Mouse (Mus musculus): ENCODE results near the gene Bmp8a. TPM values are rescaled to one million over a fixed set of nuclear protein-coding genes. Genes with fewer than 3 reads are reported as not detected.

Gene Bmp8a
- polyA plus RNA-seq, 1 experiment = 0.14 TPM

DNA sequence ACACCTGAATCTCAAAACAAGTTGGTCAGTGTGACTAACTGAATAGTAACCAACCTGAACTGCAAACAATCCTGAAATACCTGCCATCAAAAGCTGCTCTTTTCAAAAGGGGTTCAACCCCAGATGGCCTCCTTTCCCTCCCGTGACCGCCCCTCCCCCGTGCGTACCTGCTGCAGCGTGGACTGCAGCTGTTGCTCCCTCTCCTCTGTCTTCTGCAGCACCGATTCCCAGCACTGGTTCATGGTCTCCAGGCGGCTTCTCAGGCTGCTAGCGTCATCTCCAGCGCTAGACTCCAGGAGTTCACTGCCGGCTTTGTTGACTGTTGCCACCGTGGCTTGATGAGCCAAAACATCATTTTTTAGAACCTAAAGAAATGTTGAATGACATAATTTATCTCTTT, 38.5 kb upstream of the Bmp8a start:
- Histone ChIP-seq H3K27me3 (ENCODE audit: control insufficient read depth, insufficient read depth, insufficient read length) (no peaks in the 10 kb centered on the region), H3K4me3 (ENCODE audit: insufficient read depth, poor library complexity, severe bottlenecking) (no peak overlapping the region), H3ac (ENCODE audit: control insufficient read depth, insufficient read length, low read depth) (no peak overlapping the region), H3K79me2 (ENCODE audit: control insufficient read depth, insufficient read depth) (no peaks in the 10 kb centered on the region), H3K36me3 (ENCODE audit: control insufficient read depth, insufficient read depth) (peaks cover 98% of the 10 kb centered on the region), H3K79me3 (ENCODE audit: low read depth) (no peaks in the 10 kb centered on the region)
- no peak for TF ChIP-seq CEBPB (IDR thresholded peaks at IDR 0.05; ENCODE audit: low read depth)
- TF ChIP-seq USF1 (IDR thresholded peaks at IDR 0.05; ENCODE audit: low read depth) = no peak
- no peak for TF ChIP-seq MAX (IDR thresholded peaks at IDR 0.05)
- TF ChIP-seq CTCF (IDR thresholded peaks at IDR 0.05; ENCODE audit: control insufficient read depth, insufficient read depth, insufficient read length) = no peak
- TF ChIP-seq MYOD1 (IDR thresholded peaks at IDR 0.05; ENCODE audit: control insufficient read depth, insufficient read length, low read depth) = no peak
- TF ChIP-seq FOSL1 (IDR thresholded peaks at IDR 0.05; ENCODE audit: insufficient read depth, low read length, poor library complexity, severe bottlenecking) = no peak
- no peak for TF ChIP-seq MYOG (IDR thresholded peaks at IDR 0.05; ENCODE audit: control insufficient read depth, extremely low read depth, insufficient read length)

DNA sequence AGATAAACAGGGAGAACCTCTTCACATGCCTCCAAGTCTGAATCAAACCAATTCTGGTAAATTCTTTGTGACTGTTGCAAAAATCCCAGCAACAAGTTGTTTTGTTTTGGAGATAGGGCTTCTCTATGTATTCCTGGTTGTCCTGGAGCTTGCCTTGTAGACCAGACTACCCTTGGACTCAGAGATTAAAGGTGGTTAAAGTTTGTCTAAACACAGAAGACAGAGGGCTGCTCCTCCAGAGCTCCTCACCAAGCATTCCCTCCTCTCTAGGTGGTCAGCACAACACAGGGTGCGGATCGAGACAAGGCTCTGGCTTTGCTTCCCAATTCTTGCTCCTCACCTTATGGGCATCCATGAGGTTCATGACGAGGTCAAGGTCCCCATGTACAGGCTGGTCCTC, 33.0 kb upstream of the Bmp8a start:
- no peak for TF ChIP-seq CEBPB (IDR thresholded peaks at IDR 0.05; ENCODE audit: low read depth)
- TF ChIP-seq USF1 (IDR thresholded peaks at IDR 0.05; ENCODE audit: low read depth) = no peak
- no peak for TF ChIP-seq MAX (IDR thresholded peaks at IDR 0.05)
- TF ChIP-seq MYOG (IDR thresholded peaks at IDR 0.05; ENCODE audit: control insufficient read depth, extremely low read depth, insufficient read length) = no peak
- TF ChIP-seq FOSL1 (IDR thresholded peaks at IDR 0.05; ENCODE audit: insufficient read depth, low read length, poor library complexity, severe bottlenecking) = no peak
- no peak for TF ChIP-seq CTCF (IDR thresholded peaks at IDR 0.05; ENCODE audit: control insufficient read depth, insufficient read depth, insufficient read length)
- TF ChIP-seq MYOD1 (IDR thresholded peaks at IDR 0.05; ENCODE audit: control insufficient read depth, insufficient read length, low read depth) = no peak
- peaks cover 98% of the 10 kb centered on the region for H3K36me3 ChIP-seq (ENCODE audit: control insufficient read depth, insufficient read depth)
- no peaks in the 10 kb centered on the region for H3K79me3 ChIP-seq (ENCODE audit: low read depth)
- no peak overlapping the region for H3ac ChIP-seq (ENCODE audit: control insufficient read depth, insufficient read length, low read depth)
- H3K79me2 ChIP-seq (ENCODE audit: control insufficient read depth, insufficient read depth) = no peaks in the 10 kb centered on the region
- H3K4me3 ChIP-seq (ENCODE audit: insufficient read depth, poor library complexity, severe bottlenecking) = no peak overlapping the region
- no peaks in the 10 kb centered on the region for H3K27me3 ChIP-seq (ENCODE audit: control insufficient read depth, insufficient read depth, insufficient read length)

DNA sequence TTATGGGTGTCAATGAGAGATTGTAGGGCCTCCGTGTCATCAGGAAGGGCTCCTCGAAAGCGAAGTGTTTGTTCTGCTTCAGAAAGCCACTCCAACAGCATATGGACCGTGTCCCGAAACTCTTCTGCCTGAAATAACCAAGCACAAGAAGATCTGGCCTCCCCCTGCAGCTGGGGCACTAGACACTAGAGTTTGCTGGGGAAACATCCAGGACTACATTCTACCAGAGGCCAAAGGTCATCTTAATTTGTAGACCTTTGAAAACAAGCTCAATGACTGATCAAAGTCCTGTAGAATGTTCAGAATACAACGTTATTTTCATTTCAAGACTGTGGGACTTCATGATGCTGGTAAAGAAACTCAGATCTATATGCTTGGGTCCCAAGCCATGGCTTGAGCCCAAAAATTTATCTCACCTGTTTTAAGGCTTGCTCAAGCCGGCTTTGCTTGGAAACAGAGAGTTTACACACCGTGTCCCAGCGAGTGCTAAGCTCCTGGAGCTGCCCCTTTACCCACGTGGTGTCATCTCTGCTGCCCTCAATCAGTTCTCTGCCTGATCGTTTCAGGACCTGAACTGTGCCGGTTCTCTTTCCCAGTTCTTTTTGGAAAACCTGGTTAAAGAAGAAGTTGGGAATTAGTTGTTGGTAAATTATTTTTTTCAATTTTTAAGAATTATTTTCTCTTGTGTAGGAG, 31.4 kb upstream of the Bmp8a start:
- TF ChIP-seq CTCF (IDR thresholded peaks at IDR 0.05; ENCODE audit: control insufficient read depth, insufficient read depth, insufficient read length) (no peak), FOSL1 (IDR thresholded peaks at IDR 0.05; ENCODE audit: insufficient read depth, low read length, poor library complexity, severe bottlenecking) (no peak), CEBPB (IDR thresholded peaks at IDR 0.05; ENCODE audit: low read depth) (no peak), MYOG (IDR thresholded peaks at IDR 0.05; ENCODE audit: control insufficient read depth, extremely low read depth, insufficient read length) (no peak), USF1 (IDR thresholded peaks at IDR 0.05; ENCODE audit: low read depth) (no peak), MAX (IDR thresholded peaks at IDR 0.05) (no peak), MYOD1 (IDR thresholded peaks at IDR 0.05; ENCODE audit: control insufficient read depth, insufficient read length, low read depth) (no peak)
- Histone ChIP-seq H3K36me3 (ENCODE audit: control insufficient read depth, insufficient read depth) (peaks cover 99% of the 10 kb centered on the region), H3K79me2 (ENCODE audit: control insufficient read depth, insufficient read depth) (no peaks in the 10 kb centered on the region), H3ac (ENCODE audit: control insufficient read depth, insufficient read length, low read depth) (no peak overlapping the region), H3K79me3 (ENCODE audit: low read depth) (no peaks in the 10 kb centered on the region), H3K27me3 (ENCODE audit: control insufficient read depth, insufficient read depth, insufficient read length) (no peaks in the 10 kb centered on the region), H3K4me3 (ENCODE audit: insufficient read depth, poor library complexity, severe bottlenecking) (no peak overlapping the region)

DNA sequence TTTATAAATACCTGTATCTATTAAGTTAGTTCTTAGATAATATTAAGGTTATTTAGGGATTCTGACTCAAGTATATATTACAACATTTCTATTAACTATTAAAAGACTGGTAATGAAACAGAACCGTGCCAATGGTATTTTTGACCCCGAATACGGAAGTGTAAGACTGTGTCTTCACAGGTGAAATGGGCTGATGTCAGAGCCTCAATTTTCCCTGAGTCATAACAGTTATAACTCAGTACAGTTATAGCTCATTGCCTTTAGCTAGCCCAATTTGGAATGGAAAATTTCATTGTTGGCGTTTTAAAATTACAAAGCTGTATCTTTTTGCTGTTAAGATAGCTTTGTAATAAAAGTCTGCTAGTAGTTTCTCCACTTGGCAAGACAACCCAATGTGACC, 20.5 kb upstream of the Bmp8a start:
- TF ChIP-seq MAX (IDR thresholded peaks at IDR 0.05) (no peak), CTCF (IDR thresholded peaks at IDR 0.05; ENCODE audit: control insufficient read depth, insufficient read depth, insufficient read length) (no peak), FOSL1 (IDR thresholded peaks at IDR 0.05; ENCODE audit: insufficient read depth, low read length, poor library complexity, severe bottlenecking) (no peak), MYOG (IDR thresholded peaks at IDR 0.05; ENCODE audit: control insufficient read depth, extremely low read depth, insufficient read length) (no peak), CEBPB (IDR thresholded peaks at IDR 0.05; ENCODE audit: low read depth) (no peak), USF1 (IDR thresholded peaks at IDR 0.05; ENCODE audit: low read depth) (no peak), MYOD1 (IDR thresholded peaks at IDR 0.05; ENCODE audit: control insufficient read depth, insufficient read length, low read depth) (no peak)
- Histone ChIP-seq H3K4me3 (ENCODE audit: insufficient read depth, poor library complexity, severe bottlenecking) (no peak overlapping the region), H3ac (ENCODE audit: control insufficient read depth, insufficient read length, low read depth) (no peak overlapping the region), H3K27me3 (ENCODE audit: control insufficient read depth, insufficient read depth, insufficient read length) (no peaks in the 10 kb centered on the region), H3K36me3 (ENCODE audit: control insufficient read depth, insufficient read depth) (peaks cover 93% of the 10 kb centered on the region), H3K79me3 (ENCODE audit: low read depth) (no peaks in the 10 kb centered on the region), H3K79me2 (ENCODE audit: control insufficient read depth, insufficient read depth) (no peaks in the 10 kb centered on the region)

DNA sequence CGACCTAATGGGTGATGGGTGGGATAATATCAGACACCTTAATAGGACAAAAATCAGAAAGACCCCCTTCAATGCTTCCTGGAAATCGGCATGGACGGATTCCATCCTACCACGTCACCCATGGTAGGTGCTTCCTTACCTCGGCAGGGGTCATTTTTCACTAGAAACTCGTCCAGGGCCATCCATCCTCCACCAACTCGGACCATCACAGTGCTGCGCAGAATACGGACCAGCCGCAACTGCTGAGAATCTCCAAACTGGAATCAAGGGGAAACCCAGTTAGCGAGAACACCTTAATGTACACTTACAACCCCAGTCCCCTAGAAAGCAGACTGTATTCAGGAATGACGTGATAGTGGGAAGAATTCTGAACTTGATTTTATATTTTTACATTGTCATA, 17.7 kb upstream of the Bmp8a start:
- no peak for TF ChIP-seq MYOG (IDR thresholded peaks at IDR 0.05; ENCODE audit: control insufficient read depth, extremely low read depth, insufficient read length)
- TF ChIP-seq MAX (IDR thresholded peaks at IDR 0.05) = no peak
- no peaks in the 10 kb centered on the region for H3K27me3 ChIP-seq (ENCODE audit: control insufficient read depth, insufficient read depth, insufficient read length)
- H3K36me3 ChIP-seq (ENCODE audit: control insufficient read depth, insufficient read depth) = peaks cover 94% of the 10 kb centered on the region

DNA sequence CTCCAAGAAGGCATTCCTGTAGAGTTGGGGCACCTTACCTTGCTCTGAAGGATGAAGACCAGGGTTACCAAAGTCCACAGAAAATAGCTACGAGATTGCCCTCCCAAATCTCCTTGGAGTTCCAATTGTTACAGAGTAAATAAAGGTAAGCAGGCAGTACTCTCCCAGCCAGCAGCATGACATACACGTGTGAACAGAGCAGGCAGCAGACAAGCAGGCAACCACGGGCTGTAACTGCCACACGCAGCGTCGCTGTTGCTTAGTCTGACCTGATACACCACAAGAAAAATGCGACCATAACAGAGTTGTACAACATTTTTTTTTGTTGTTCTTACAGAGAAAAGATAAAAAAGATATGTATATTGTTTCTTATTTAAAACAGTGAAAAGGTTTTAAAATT, 15.6 kb upstream of the Bmp8a start:
- Histone ChIP-seq H3K4me3 (ENCODE audit: insufficient read depth, poor library complexity, severe bottlenecking) (no peak overlapping the region), H3K79me3 (ENCODE audit: low read depth) (no peaks in the 10 kb centered on the region), H3K36me3 (ENCODE audit: control insufficient read depth, insufficient read depth) (peaks cover 93% of the 10 kb centered on the region), H3K79me2 (ENCODE audit: control insufficient read depth, insufficient read depth) (no peaks in the 10 kb centered on the region), H3K27me3 (ENCODE audit: control insufficient read depth, insufficient read depth, insufficient read length) (no peaks in the 10 kb centered on the region), H3ac (ENCODE audit: control insufficient read depth, insufficient read length, low read depth) (no peak overlapping the region)
- TF ChIP-seq USF1 (IDR thresholded peaks at IDR 0.05; ENCODE audit: low read depth) = no peak

More for the DNA sequence above, 17.7 kb upstream of the Bmp8a start:
- no peak overlapping the region for H3ac ChIP-seq (ENCODE audit: control insufficient read depth, insufficient read length, low read depth)
- no peak overlapping the region for H3K4me3 ChIP-seq (ENCODE audit: insufficient read depth, poor library complexity, severe bottlenecking)
- no peaks in the 10 kb centered on the region for H3K79me3 ChIP-seq (ENCODE audit: low read depth)
- H3K79me2 ChIP-seq (ENCODE audit: control insufficient read depth, insufficient read depth) = no peaks in the 10 kb centered on the region

Measured in C2C12 (cell line).